Mouse (Mus musculus) gastrocnemius, postnatal 36 days (tissue): Measurements from ENCODE around the gene Rab40c. TPM values are rescaled to one million over a fixed set of nuclear protein-coding genes. Genes with fewer than 3 reads are reported as not detected.
"Not testable (repeated sequence)": the region's sequence is repeated elsewhere in the genome, so short reads cannot be mapped to it uniquely, and the experiment has no call there.

Source experiments
- DNase-seq, 2 experiments: peaks; one replicate each; pipeline ENCODE4 v3.0.0; 2022
- intact Hi-C: fragments of 180-260 bp; cut with DNase I; formaldehyde crosslinking; loops from one replicate; pipeline ENCODE4 v1.15.1; 2025
- total RNA-seq, 2 experiments: library from RNA; stranded (reverse); gene quantifications; 2 replicates each; pipeline ENCODE4 v1.2.3; 2021

Gene Rab40c
- total RNA-seq, 2 experiments from 2014 or later, result 8.5 to 10.8 TPM

GRCm38 (mm10) chr17:25877741-25878610, 41.6 kb downstream of the Rab40c start:
- intact Hi-C loops, result no loop called here
- no peak for DNase-seq

- intact Hi-C loops, result no loop called here
- no peak for DNase-seq
Observed at GRCm38 (mm10) chr17:25877025-25877424, 42.5 kb downstream of the Rab40c start.

GRCm38 (mm10) chr17:25876347-25876915, 43.1 kb downstream of the Rab40c start:
- intact Hi-C loops, result no loop called here

GRCm38 (mm10) chr17:25875171-25876136, 44.1 kb downstream of the Rab40c start:
- intact Hi-C loops, result loop anchor here (2.0 kb wide), 1 partner anchor 43 kb away; the partner anchor contains the start of gene Stub1
- peak; percentile 81 to 84 for DNase-seq

More at GRCm38 (mm10) chr17:25876347-25876915, 43.1 kb downstream of the Rab40c start:
- DNase-seq, result no peak

- intact Hi-C loops, result loop anchor here (2.0 kb wide), 1 partner anchor 42 kb away; the partner anchor contains the start of gene Stub1
Observed at GRCm38 (mm10) chr17:25874721-25875170, 44.8 kb downstream of the Rab40c start, which contains the start of gene Mettl26. Mettl26 (plus strand) TSS chr17:25875074.

GRCm38 (mm10) chr17:25874148-25874720, 45.3 kb downstream of the Rab40c start:
- intact Hi-C loops, result loop anchor here (2.0 kb wide), 1 partner anchor 41 kb away; the partner anchor contains the start of gene Stub1
- no peak for DNase-seq

More at GRCm38 (mm10) chr17:25874721-25875170, 44.8 kb downstream of the Rab40c start, which contains the start of gene Mettl26:
- DNase-seq, result peak; percentile 89 to 96

GRCm38 (mm10) chr17:25873405-25874147, 46.0 kb downstream of the Rab40c start:
- intact Hi-C loops, result loop anchor here (2.0 kb wide), 1 partner anchor 41 kb away; the partner anchor contains the start of gene Stub1
- DNase-seq, result no peak

GRCm38 (mm10) chr17:25872676-25873075, 46.9 kb downstream of the Rab40c start:
- DNase-seq, result no peak

GRCm38 (mm10) chr17:25871566-25871965, 48.0 kb downstream of the Rab40c start:
- intact Hi-C loops, DNase-seq: not testable (repeated sequence)

More at GRCm38 (mm10) chr17:25872676-25873075, 46.9 kb downstream of the Rab40c start:
- intact Hi-C loops, result no loop called here

- intact Hi-C loops, result no loop called here
- DNase-seq, result no peak
Observed at GRCm38 (mm10) chr17:25869954-25870353, 49.6 kb downstream of the Rab40c start.

- no peak for DNase-seq
- intact Hi-C loops, result no loop called here
Observed at GRCm38 (mm10) chr17:25869498-25869897, 50.0 kb downstream of the Rab40c start.

- intact Hi-C loops, result no loop called here
- peak; percentile 72 to 77 for DNase-seq
Observed at GRCm38 (mm10) chr17:25868601-25869191, 50.8 kb downstream of the Rab40c start, which contains the start of gene Mcrip2. Mcrip2 (minus strand) TSS chr17:25868764.

- peak; percentile 49 to 60 for DNase-seq
- intact Hi-C loops, result no loop called here
Observed at GRCm38 (mm10) chr17:25867836-25868600, 51.5 kb downstream of the Rab40c start.

GRCm38 (mm10) chr17:25867509-25867835, 52.1 kb downstream of the Rab40c start:
- intact Hi-C loops, result no loop called here
- DNase-seq, result no peak

- DNase-seq, result no peak
- intact Hi-C loops, result no loop called here
Observed at GRCm38 (mm10) chr17:25866172-25866571, 53.4 kb downstream of the Rab40c start.

GRCm38 (mm10) chr17:25865288-25865687, 54.2 kb downstream of the Rab40c start:
- no peak for DNase-seq
- intact Hi-C loops, result no loop called here

GRCm38 (mm10) chr17:25864311-25864710, 55.2 kb downstream of the Rab40c start:
- DNase-seq, result no peak

GRCm38 (mm10) chr17:25863681-25864080, 55.8 kb downstream of the Rab40c start:
- no peak for DNase-seq
- intact Hi-C loops, result no loop called here

More at GRCm38 (mm10) chr17:25864311-25864710, 55.2 kb downstream of the Rab40c start:
- intact Hi-C loops, result no loop called here
